Mouse (Mus musculus) granulocyte monocyte progenitor cell, adult 5-6 weeks (primary cell): ENCODE measurements at regions not wholly inside any gene's neighbourhood (a gene's known extent, or its start where the extent isn't known, plus 50 kb on each side); places are given as distances from the start of the nearest gene placed in this dataset.

Source experiments
- ATAC-seq: replicated peaks from 2 replicates; pipeline ENCODE4 v1.8.0; 2016; ENCODE audit warnings: mild to moderate bottlenecking, moderate TSS enrichment, inconsistent platforms; ENCODE audit not compliant: poor library complexity, severe bottlenecking

DNA sequence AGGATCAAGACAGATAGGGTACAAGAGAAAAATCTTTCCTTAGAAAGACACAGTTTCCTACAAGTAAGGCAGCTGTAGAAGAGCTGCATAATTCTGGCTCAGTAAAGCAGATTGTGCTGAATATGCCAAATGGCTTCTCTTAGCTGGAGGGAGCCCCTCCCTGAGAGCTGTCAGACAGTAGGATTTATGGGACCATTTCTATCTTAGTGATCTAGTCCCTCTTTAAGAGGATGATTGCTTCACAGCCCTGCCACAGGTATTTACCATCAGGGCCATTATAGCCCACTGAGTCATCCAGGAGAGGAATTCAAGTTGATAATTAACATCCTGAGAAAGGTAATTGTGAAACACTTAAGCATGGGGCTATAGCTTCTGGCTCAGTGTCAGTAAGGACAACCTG, 101.5 kb upstream of the Cypt1 start:
- ATAC-seq: no peak

DNA sequence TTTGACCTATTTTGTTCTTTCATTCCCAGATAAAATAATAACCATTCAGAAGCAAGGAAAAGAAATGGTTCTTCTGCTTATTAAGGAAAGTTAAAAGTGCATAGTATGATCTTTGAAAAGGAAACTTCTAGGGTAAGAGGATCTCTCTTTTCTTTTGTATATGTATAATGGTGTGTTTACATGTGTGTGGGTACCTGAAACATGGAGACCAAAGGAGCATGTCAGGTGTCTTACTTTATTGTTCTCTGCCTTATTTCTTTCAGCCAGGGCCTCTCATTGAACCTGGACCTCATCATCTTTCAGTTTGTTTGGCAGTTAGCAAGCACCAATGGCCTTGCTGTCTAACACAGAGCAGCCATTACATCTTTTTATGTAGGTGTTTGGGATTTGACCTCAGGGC, 101.0 kb upstream of the Cypt1 start:
- no peak for ATAC-seq

GRCm38 (mm10) chrX:16438088-16438487, 84.6 kb upstream of the Cypt1 start:
- ATAC-seq: no peak

- peak; percentile 55 for ATAC-seq
These were observed 72.1 kb upstream of the Cypt1 start for GRCm38 (mm10) chrX:16450496-16451078.
